20 mouse cellular contexts compared by ENCODE assay signal in the genomic region with DNA sequence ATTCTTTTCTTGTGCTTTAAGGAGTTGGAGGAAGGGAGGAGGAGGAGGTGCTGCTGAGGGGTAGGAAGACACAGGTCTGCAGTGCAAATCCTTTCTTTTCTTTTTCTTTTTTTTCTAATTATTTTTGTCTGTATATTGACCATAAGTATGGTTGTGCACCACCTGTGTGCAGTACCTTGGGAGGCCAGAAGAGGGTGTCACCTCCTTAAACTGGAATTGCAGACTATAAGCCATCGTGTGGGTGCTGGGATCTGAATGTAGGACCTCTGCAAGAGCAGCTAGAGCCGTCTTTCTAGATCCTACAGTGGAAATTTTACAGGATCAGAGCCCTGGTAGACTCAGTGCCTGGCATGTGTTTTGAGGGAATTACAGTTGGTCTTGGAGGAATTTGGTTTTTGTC. TPM values are rescaled to one million over a fixed set of nuclear protein-coding genes. Genes with fewer than 3 reads are reported as not detected.
A peak's percentile ranks its signal among the peaks of the same experiment; 100 is the strongest.
DNase-seq lines count a peak whose midpoint lies in the region; ATAC-seq and TF ChIP-seq lines count a peak whose summit lies in the region.
"Had no signal": no experiment of that assay in that cellular context is flagged by ENCODE, and none has a peak within 500 bp of the region (broad histone marks: within the 10 kb centered on the region; RNA-seq: fewer than 3 reads in every experiment).

No protein-coding gene starts in this region.

- no peak overlapping the region for H3K9ac ChIP-seq in heart, adult 2 months (ENCODE audit: low read depth, low read length)
- H3K9ac ChIP-seq in liver, embryonic 14.5 days (replicated peaks): no peak overlapping the region
- H3K9ac ChIP-seq in liver, embryonic 11.5 days (ENCODE audit: low read depth, low read length): no peak overlapping the region
- H3K9ac ChIP-seq: heart, embryonic 12.5 days; limb, embryonic 12.5 days; stomach, embryonic 15.5 days had no signal

- no peak overlapping the region for H3K27ac ChIP-seq in heart, adult 2 months
- no peak overlapping the region for H3K27ac ChIP-seq in heart, embryonic 10.5 days
- H3K27ac ChIP-seq in liver, embryonic 14.5 days: no peak overlapping the region
- H3K27ac ChIP-seq in liver, embryonic 11.5 days (ENCODE audit: low read depth, low read length): no peak overlapping the region
- H3K27ac ChIP-seq in bone marrow macrophage, adult 2 months (ENCODE audit: insufficient read depth, low read depth, low read length): no peak overlapping the region
- H3K27ac ChIP-seq: limb, embryonic 12.5 days; stomach, embryonic 15.5 days had no signal

- TF ChIP-seq CTCF in heart, adult 2 months (IDR thresholded peaks at IDR 0.05): peak; percentile 38
- TF ChIP-seq CTCF in liver, embryonic 14.5 days (IDR thresholded peaks at IDR 0.05; ENCODE audit: low read depth): peak; percentile 41
- TF ChIP-seq CTCF in bone marrow macrophage, adult 2 months (IDR thresholded peaks at IDR 0.05; ENCODE audit: low read depth, low read length): 0 out of 2 replicates have a peak, but pooled peaks have one; percentile 8

- intact Hi-C loops in heart, adult 2 months (cut with DNase I): no loop called here

- WGBS in heart, adult 2 months: 97% methylated on average over 2 of the region's 2 CpGs
- 98% methylated on average over 2 of the region's 2 CpGs for WGBS in heart, embryonic 10.5 days
- 89% methylated on average over 2 of the region's 2 CpGs for WGBS in liver, embryonic 14.5 days (ENCODE audit: insufficient replicate concordance)
- 92% methylated on average over 2 of the region's 2 CpGs for WGBS in liver, embryonic 11.5 days

- no peaks in the 10 kb centered on the region for H3K4me1 ChIP-seq in heart, adult 2 months (ENCODE audit: control insufficient read depth, insufficient read depth, low read length)
- no peaks in the 10 kb centered on the region for H3K4me1 ChIP-seq in heart, embryonic 10.5 days
- H3K4me1 ChIP-seq in liver, embryonic 14.5 days (replicated peaks; ENCODE audit: control insufficient read depth in 2 of 2, insufficient read depth in 2 of 2, low read length in 1 of 2): peaks cover 15 to 16% of the 10 kb centered on the region in 2 experiments
- peaks cover 5% of the 10 kb centered on the region for H3K4me1 ChIP-seq in liver, embryonic 11.5 days (replicated peaks; ENCODE audit: control insufficient read depth, insufficient read depth, low read length)
- peaks cover 2% of the 10 kb centered on the region; the same call in 1 of the 2 replicates for H3K4me1 ChIP-seq in bone marrow macrophage, adult 2 months (ENCODE audit: control insufficient read depth, insufficient read depth, low read length)
- H3K4me1 ChIP-seq: heart, embryonic 12.5 days; limb, embryonic 12.5 days; stomach, embryonic 15.5 days had no signal

- TF ChIP-seq POLR2A in heart, adult 2 months (IDR thresholded peaks at IDR 0.05; ENCODE audit: insufficient read depth, low read depth, low read length): no peak
- TF ChIP-seq POLR2A in bone marrow macrophage, adult 2 months (IDR thresholded peaks at IDR 0.05; ENCODE audit: borderline replicate concordance, low read depth, low read length): no peak

- H3K27me3 ChIP-seq in heart, adult 2 months (ENCODE audit: control insufficient read depth, insufficient read depth, low read length): no peaks in the 10 kb centered on the region
- no peaks in the 10 kb centered on the region for H3K27me3 ChIP-seq in heart, embryonic 10.5 days (ENCODE audit: insufficient read depth, poor library complexity, severe bottlenecking)
- no peaks in the 10 kb centered on the region for H3K27me3 ChIP-seq in liver, embryonic 14.5 days (ENCODE audit: control insufficient read depth, insufficient read depth, low read length)
- no peaks in the 10 kb centered on the region for H3K27me3 ChIP-seq in liver, embryonic 11.5 days (replicated peaks; ENCODE audit: control insufficient read depth, insufficient read depth, low read length)
- H3K27me3 ChIP-seq: heart, embryonic 12.5 days; limb, embryonic 12.5 days; Patski; stomach, embryonic 15.5 days had no signal

- H3K4me2 ChIP-seq in liver, embryonic 14.5 days (ENCODE audit: low read depth): no peak overlapping the region
- no peak overlapping the region for H3K4me2 ChIP-seq in liver, embryonic 11.5 days
- H3K4me2 ChIP-seq: heart, embryonic 12.5 days; limb, embryonic 12.5 days; stomach, embryonic 15.5 days had no signal

- no peak for ATAC-seq in liver, embryonic 14.5 days (ENCODE audit: insufficient read depth)
- no peak for ATAC-seq in liver, embryonic 11.5 days (replicated peaks; ENCODE audit: low FRiP score)
- ATAC-seq: hindbrain, embryonic 16.5 days; Patski had no signal

- no peaks in the 10 kb centered on the region for H3K79me2 ChIP-seq in heart, adult 2 months (replicated peaks; ENCODE audit: control insufficient read depth, insufficient read depth, low read length)

- no peak for DNase-seq in heart, adult 2 months
- no peak for DNase-seq in heart, embryonic 10.5 days (ENCODE audit: low spot score)
- no peak for DNase-seq in liver, embryonic 14.5 days (ENCODE audit: low read depth in 3 of 3, low spot score in 3 of 3)
- DNase-seq in liver, embryonic 11.5 days (ENCODE audit: low spot score): no peak
- peak; percentile 37 to 38 for DNase-seq in B cell, adult 2 months
- no peak for DNase-seq in neural tube, embryonic 10.5 days (ENCODE audit: extremely low spot score, low spot score)
- DNase-seq in cerebellum, adult 11 months: no peak
- DNase-seq: adrenal gland, postnatal 36 days; cerebellum, postnatal 25 days; gastrocnemius, postnatal 36 days; lung, adult 2 months; midbrain, embryonic 14.5 days; retina, postnatal 1 day had no signal

- H3K4me3 ChIP-seq in heart, adult 2 months: no peak overlapping the region
- H3K4me3 ChIP-seq in heart, embryonic 10.5 days: no peak overlapping the region
- no peak overlapping the region for H3K4me3 ChIP-seq in liver, embryonic 14.5 days (ENCODE audit: insufficient read depth in 1 of 2, low read depth in 2 of 2, low read length in 2 of 2)
- no peak overlapping the region for H3K4me3 ChIP-seq in liver, embryonic 11.5 days (ENCODE audit: low read depth, low read length)
- H3K4me3 ChIP-seq in bone marrow macrophage, adult 2 months (ENCODE audit: insufficient read depth, low read length): no peak overlapping the region
- H3K4me3 ChIP-seq: heart, embryonic 12.5 days; limb, embryonic 12.5 days; stomach, embryonic 15.5 days had no signal

- H3K9me3 ChIP-seq in heart, embryonic 10.5 days: no peaks in the 10 kb centered on the region
- H3K9me3 ChIP-seq in liver, embryonic 14.5 days (ENCODE audit: control insufficient read depth, low read length): no peaks in the 10 kb centered on the region
- no peaks in the 10 kb centered on the region for H3K9me3 ChIP-seq in liver, embryonic 11.5 days (ENCODE audit: control insufficient read depth, low read length)
- H3K9me3 ChIP-seq: limb, embryonic 12.5 days; stomach, embryonic 15.5 days had no signal

- TF ChIP-seq EP300 in heart, adult 2 months (IDR thresholded peaks at IDR 0.05; ENCODE audit: insufficient read depth, low read depth, low read length): no peak
- no peak for TF ChIP-seq EP300 in liver, embryonic 14.5 days (IDR thresholded peaks at IDR 0.05; ENCODE audit: low read depth)

- no peaks in the 10 kb centered on the region for H3K36me3 ChIP-seq in heart, adult 2 months (ENCODE audit: control insufficient read depth, insufficient read depth, low read length)
- peaks cover 98% of the 10 kb centered on the region for H3K36me3 ChIP-seq in heart, embryonic 10.5 days
- peaks cover 87% of the 10 kb centered on the region for H3K36me3 ChIP-seq in liver, embryonic 14.5 days (replicated peaks; ENCODE audit: control insufficient read depth, insufficient read depth, low read depth)
- H3K36me3 ChIP-seq in liver, embryonic 11.5 days (ENCODE audit: control insufficient read depth, insufficient read depth, low read length): peaks cover 88% of the 10 kb centered on the region

RNA-seq across cellular contexts. Expression of a gene that starts 11.9 kb away (rescaled TPM):
- 100 to 1,000 TPM in 1 of 2 experiments, 10 to 100 TPM in 1; 97.1 to 113 TPM for total RNA-seq in heart, adult 2 months (2021)
- polyA plus RNA-seq in heart, adult 2 months (2012; rRNA removed): 28.3 and 31.6 TPM in 2 replicates
- 75.0 and 88.6 TPM in 2 replicates for polyA plus RNA-seq in heart, embryonic 10.5 days (2016; fragmentation: Nextera tagmentation; extraction: Ambion mirVana)
- polyA plus RNA-seq in liver, embryonic 14.5 days (2012; rRNA removed): 13.9 and 24.7 TPM in 2 replicates
- 19.7 and 24.3 TPM in 2 replicates for polyA plus RNA-seq in liver, embryonic 14.5 days (2014; fragmentation: Nextera tagmentation; extraction: Ambion mirVana)
- 62.5 and 71.6 TPM in 2 replicates for polyA plus RNA-seq in liver, embryonic 11.5 days (2014; fragmentation: Nextera tagmentation; extraction: Ambion mirVana)
- 122 and 144 TPM in 2 replicates for polyA plus RNA-seq in bone marrow macrophage, adult 2 months (2012; ENCODE audit: insufficient read depth, insufficient read length, missing spikeins)

RNA-seq across cellular contexts. Expression of a gene that starts 24.0 kb away (rescaled TPM):
- 10 to 100 TPM; 18.9 to 20.3 TPM for total RNA-seq in heart, adult 2 months (2021)
- 8.3 and 13.6 TPM in 2 replicates for polyA plus RNA-seq in heart, adult 2 months (2012; rRNA removed)
- polyA plus RNA-seq in heart, embryonic 10.5 days (2016; fragmentation: Nextera tagmentation; extraction: Ambion mirVana): 73.2 and 92.7 TPM in 2 replicates
- 18.9 and 24.5 TPM in 2 replicates for polyA plus RNA-seq in liver, embryonic 14.5 days (2012; rRNA removed)
- polyA plus RNA-seq in liver, embryonic 14.5 days (2014; fragmentation: Nextera tagmentation; extraction: Ambion mirVana): 33.1 and 33.7 TPM in 2 replicates
- polyA plus RNA-seq in liver, embryonic 11.5 days (2014; fragmentation: Nextera tagmentation; extraction: Ambion mirVana): 114 and 125 TPM in 2 replicates
- polyA plus RNA-seq in bone marrow macrophage, adult 2 months (2012; ENCODE audit: insufficient read depth, insufficient read length, missing spikeins): 10.7 and 11.4 TPM in 2 replicates

RNA-seq across cellular contexts. Expression of a gene that starts 37.3 kb away (rescaled TPM):
- total RNA-seq in heart, adult 2 months (2021): 1 to 10 TPM; 5.7 to 7.0 TPM
- polyA plus RNA-seq in heart, adult 2 months (2012; rRNA removed): 19.7 and 21.8 TPM in 2 replicates
- 11.7 and 11.9 TPM in 2 replicates for polyA plus RNA-seq in heart, embryonic 10.5 days (2016; fragmentation: Nextera tagmentation; extraction: Ambion mirVana)
- polyA plus RNA-seq in liver, embryonic 14.5 days (2012; rRNA removed): 4.8 and 6.0 TPM in 2 replicates
- polyA plus RNA-seq in liver, embryonic 14.5 days (2014; fragmentation: Nextera tagmentation; extraction: Ambion mirVana): 1.8 and 3.7 TPM in 2 replicates
- polyA plus RNA-seq in liver, embryonic 11.5 days (2014; fragmentation: Nextera tagmentation; extraction: Ambion mirVana): 7.7 and 9.9 TPM in 2 replicates
- 51.8 and 57.0 TPM in 2 replicates for polyA plus RNA-seq in bone marrow macrophage, adult 2 months (2012; ENCODE audit: insufficient read depth, insufficient read length, missing spikeins)

RNA-seq across cellular contexts. Expression of a gene that starts 40.0 kb away (rescaled TPM):
- under 1 TPM in 1 of 2 experiments, not detected in 1; 0.20 TPM for total RNA-seq in heart, adult 2 months (2021)
- 1.2 and 2.3 TPM in 2 replicates for polyA plus RNA-seq in heart, adult 2 months (2012; rRNA removed)
- polyA plus RNA-seq in heart, embryonic 10.5 days (2016; fragmentation: Nextera tagmentation; extraction: Ambion mirVana): 0.37 and 0.38 TPM in 2 replicates
- polyA plus RNA-seq in liver, embryonic 14.5 days (2012; rRNA removed): 1.6 and 1.8 TPM in 2 replicates
- 0.68 and 1.0 TPM in 2 replicates for polyA plus RNA-seq in liver, embryonic 14.5 days (2014; fragmentation: Nextera tagmentation; extraction: Ambion mirVana)
- polyA plus RNA-seq in liver, embryonic 11.5 days (2014; fragmentation: Nextera tagmentation; extraction: Ambion mirVana): 2.6 and 3.2 TPM in 2 replicates
- 33.2 and 43.3 TPM in 2 replicates for polyA plus RNA-seq in bone marrow macrophage, adult 2 months (2012; ENCODE audit: insufficient read depth, insufficient read length, missing spikeins)
- total RNA-seq: gastrocnemius, postnatal 36 days; heart, postnatal 25 days had no signal
- polyA plus RNA-seq: Patski had no signal

RNA-seq across cellular contexts. Expression of a gene that starts 58.2 kb away (rescaled TPM):
- 1 to 10 TPM; 1.9 to 2.3 TPM for total RNA-seq in heart, adult 2 months (2021)
- 13.6 and 16.3 TPM in 2 replicates for polyA plus RNA-seq in heart, adult 2 months (2012; rRNA removed)
- 4.8 and 8.0 TPM in 2 replicates for polyA plus RNA-seq in heart, embryonic 10.5 days (2016; fragmentation: Nextera tagmentation; extraction: Ambion mirVana)
- polyA plus RNA-seq in liver, embryonic 14.5 days (2012; rRNA removed): 2.1 and 3.1 TPM in 2 replicates
- 1.3 and 2.0 TPM in 2 replicates for polyA plus RNA-seq in liver, embryonic 14.5 days (2014; fragmentation: Nextera tagmentation; extraction: Ambion mirVana)
- polyA plus RNA-seq in liver, embryonic 11.5 days (2014; fragmentation: Nextera tagmentation; extraction: Ambion mirVana): 6.0 and 7.4 TPM in 2 replicates
- 28.7 and 29.3 TPM in 2 replicates for polyA plus RNA-seq in bone marrow macrophage, adult 2 months (2012; ENCODE audit: insufficient read depth, insufficient read length, missing spikeins)

Comparison
In these comparisons a context has a peak if more than half of its experiments do, and no peak if none do; other contexts are left out.
1. DNase-seq: peak in B cell, adult 2 months (2 of 2); none in heart, adult 2 months (0 of 2), heart, embryonic 10.5 days (single experiment), liver, embryonic 14.5 days (0 of 3), liver, embryonic 11.5 days (single experiment), neural tube, embryonic 10.5 days (single experiment) and cerebellum, adult 11 months (single experiment).
2. Peak in every context shown above with its lines, with median percentiles within 50 percentile points of each other: CTCF ChIP-seq.